Mouse (Mus musculus): Measurements from ENCODE around the gene Sult2b1. TPM values are rescaled to one million over a fixed set of nuclear protein-coding genes. Genes with fewer than 3 reads are reported as not detected.
A peak's percentile ranks its signal among the peaks of the same experiment; 100 is the strongest.

The Sult2b1 gene
- total and polyA plus RNA-seq, 3 experiments = 0.17 to 0.29 TPM; not detected in 1

DNA sequence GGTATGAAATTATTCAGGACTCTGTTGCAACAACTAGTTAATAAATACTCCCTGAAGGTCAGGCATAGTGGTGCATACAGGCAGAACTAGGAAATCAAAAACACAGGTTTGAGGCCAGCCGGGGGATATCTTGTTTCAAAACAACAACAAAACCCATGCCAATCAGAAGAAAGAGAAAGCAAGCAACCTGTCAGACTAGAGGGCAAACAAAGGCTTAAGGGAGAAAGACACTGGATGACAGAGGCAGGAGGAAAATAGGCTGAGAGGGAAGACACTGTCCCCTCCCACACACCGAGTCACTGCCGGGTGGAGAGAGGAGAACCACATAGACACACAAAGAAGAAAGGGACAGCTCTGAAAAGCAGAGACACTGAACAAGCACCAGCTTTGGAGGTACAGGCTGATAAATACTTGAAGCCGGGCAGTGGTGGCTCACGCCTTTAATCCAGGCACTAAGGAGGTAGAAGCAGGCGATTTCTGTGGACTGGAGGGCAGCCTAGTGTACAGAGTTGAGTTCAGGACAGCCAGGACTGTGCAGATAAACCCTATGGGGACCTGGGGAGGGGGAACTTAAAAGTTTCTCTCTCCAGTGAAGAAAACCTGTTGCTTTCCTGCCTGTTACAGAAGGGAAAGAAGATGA lies 70.5 kb downstream of the Sult2b1 start:
- Histone ChIP-seq H3K9me3 (replicated peaks; ENCODE audit: low read length) (no peaks in the 10 kb centered on the region), H3K79me2 (replicated peaks; ENCODE audit: control insufficient read depth, extremely low read depth, insufficient read depth, poor library complexity, severe bottlenecking) (peaks cover 37% of the 10 kb centered on the region), H3K9ac (ENCODE audit: insufficient read depth, low read depth) (no peak overlapping the region), H3K36me3 (replicated peaks in 1 of 2; ENCODE audit: control insufficient read depth in 1 of 2, insufficient read depth in 1 of 2, low read length in 1 of 2) (peaks cover 35 to 65% of the 10 kb centered on the region in 2 experiments), H3K27me3 (replicated peaks) (no peaks in the 10 kb centered on the region), H3K4me1 (ENCODE audit: control insufficient read depth in 1 of 2, insufficient read depth in 2 of 2) (peaks cover 0 to 31% of the 10 kb centered on the region in 2 experiments; a peak in 2 of 4 replicates), H3K4me3 (replicated peaks in 1 of 3; ENCODE audit: low read depth in 2 of 3, low read length in 2 of 3, poor library complexity in 1 of 3) (peak overlapping the region in 1 of 3 experiments; percentile 100), H3K4me2 (ENCODE audit: insufficient read depth, low read depth, poor library complexity, severe bottlenecking) (peak overlapping the region; percentile 76; the same call in 1 of the 2 replicates), H3K27ac (ENCODE audit: insufficient read depth, low read depth) (no peak overlapping the region)
- TF ChIP-seq MAZ (IDR thresholded peaks at IDR 0.05; ENCODE audit: low read depth, low read length) = no peak
- no peak for TF ChIP-seq RCOR1 (conservative IDR thresholded peaks at IDR 0.05; ENCODE audit: low read depth, low read length)
- no peak for TF ChIP-seq NRF1 (IDR thresholded peaks at IDR 0.05; ENCODE audit: low read depth, low read length)
- TF ChIP-seq ZNF384 (IDR thresholded peaks at IDR 0.05; ENCODE audit: low read depth, low read length) = no peak
- TF ChIP-seq USF1 (IDR thresholded peaks at IDR 0.05; ENCODE audit: low read depth, low read length) = no peak
- TF ChIP-seq GABPA (IDR thresholded peaks at IDR 0.05; ENCODE audit: insufficient replicate concordance, low read depth, low read length) = no peak
- no peak for TF ChIP-seq E2F4 (IDR thresholded peaks at IDR 0.05; ENCODE audit: insufficient replicate concordance, low read depth, low read length)
- no peak for TF ChIP-seq MYC (IDR thresholded peaks at IDR 0.05; ENCODE audit: low read depth, low read length)
- no peak for TF ChIP-seq MAX (IDR thresholded peaks at IDR 0.05; ENCODE audit: low read length)
- no peak for TF ChIP-seq CTCF (conservative IDR thresholded peaks at IDR 0.05 in 1 of 2, IDR thresholded peaks at IDR 0.05 in 1 of 2; ENCODE audit: low read depth in 2 of 2, low read length in 2 of 2)
- TF ChIP-seq KAT2A (IDR thresholded peaks at IDR 0.05; ENCODE audit: insufficient replicate concordance, low read length) = no peak
- TF ChIP-seq POLR2AphosphoS2 (IDR thresholded peaks at IDR 0.05; ENCODE audit: low read depth, low read length) = no peak
- no peak for TF ChIP-seq ZKSCAN1 (IDR thresholded peaks at IDR 0.05; ENCODE audit: borderline replicate concordance, low read depth, low read length)
- no peak for TF ChIP-seq TBP (conservative IDR thresholded peaks at IDR 0.05; ENCODE audit: low read depth, low read length)
- TF ChIP-seq EP300 (IDR thresholded peaks at IDR 0.05; ENCODE audit: low read length) = no peak
- in situ Hi-C loops (cut with MboI; ENCODE audit: low pct_ligation_motif_present, low pct_unique_long_range_greater_than_20kb, low sequenced_read_pairs) (no loop called here), dilution Hi-C loops (cut with MboI; ENCODE audit: extremely low pct_ligation_motif_present, extremely low pct_unique_long_range_greater_than_20kb, low sequenced_read_pairs) (no loop called here)
- no peak for DNase-seq (ENCODE audit: extremely low read depth)

DNA sequence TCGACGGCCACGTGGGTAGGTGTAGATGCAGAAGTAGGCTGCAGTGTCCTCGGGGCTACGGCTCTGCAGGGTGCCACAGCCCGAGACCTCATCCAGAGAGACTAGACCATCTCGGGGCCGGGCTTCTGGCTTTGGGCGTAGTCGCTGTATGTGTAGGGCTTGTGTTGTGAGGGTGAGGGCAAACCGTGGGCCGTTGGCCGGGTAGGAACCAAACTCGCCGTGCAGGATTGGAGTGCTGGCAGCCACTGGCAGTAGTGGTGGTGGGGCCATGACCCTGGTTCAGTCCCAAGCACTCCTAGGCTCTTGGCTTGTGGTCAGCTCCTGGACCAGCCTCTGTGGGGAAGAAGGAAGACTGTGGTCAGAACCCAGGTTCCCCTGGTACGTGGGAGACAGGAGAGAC lies 71.1 kb downstream of the Sult2b1 start:
- Histone ChIP-seq H3K9me3 (replicated peaks; ENCODE audit: low read length) (no peaks in the 10 kb centered on the region), H3K27me3 (replicated peaks) (no peaks in the 10 kb centered on the region), H3K27ac (ENCODE audit: insufficient read depth, low read depth) (no peak overlapping the region), H3K36me3 (replicated peaks in 1 of 2; ENCODE audit: control insufficient read depth in 1 of 2, insufficient read depth in 1 of 2, low read length in 1 of 2) (peaks cover 35 to 63% of the 10 kb centered on the region in 2 experiments), H3K4me3 (replicated peaks in 1 of 3; ENCODE audit: low read depth in 2 of 3, low read length in 2 of 3, poor library complexity in 1 of 3) (no peak overlapping the region), H3K9ac (ENCODE audit: insufficient read depth, low read depth) (no peak overlapping the region), H3K4me2 (ENCODE audit: insufficient read depth, low read depth, poor library complexity, severe bottlenecking) (no peak overlapping the region), H3K4me1 (ENCODE audit: control insufficient read depth in 1 of 2, insufficient read depth in 2 of 2) (peaks cover 0 to 37% of the 10 kb centered on the region in 2 experiments; a peak in 2 of 4 replicates), H3K79me2 (replicated peaks; ENCODE audit: control insufficient read depth, extremely low read depth, insufficient read depth, poor library complexity, severe bottlenecking) (peaks cover 31% of the 10 kb centered on the region)
- in situ Hi-C loops (cut with MboI; ENCODE audit: low pct_ligation_motif_present, low pct_unique_long_range_greater_than_20kb, low sequenced_read_pairs) = no loop called here
- DNase-seq (ENCODE audit: extremely low read depth) = no peak
- dilution Hi-C loops (cut with MboI; ENCODE audit: extremely low pct_ligation_motif_present, extremely low pct_unique_long_range_greater_than_20kb, low sequenced_read_pairs) = no loop called here
- TF ChIP-seq MXI1 (IDR thresholded peaks at IDR 0.05; ENCODE audit: low read depth, low read length) = no peak
- no peak for TF ChIP-seq HCFC1 (IDR thresholded peaks at IDR 0.05; ENCODE audit: low read depth, low read length)
- TF ChIP-seq MAX (IDR thresholded peaks at IDR 0.05; ENCODE audit: low read length) = no peak
- no peak for TF ChIP-seq MEF2A (IDR thresholded peaks at IDR 0.05; ENCODE audit: borderline replicate concordance, low read depth, low read length)
- no peak for TF ChIP-seq E2F4 (IDR thresholded peaks at IDR 0.05; ENCODE audit: insufficient replicate concordance, low read depth, low read length)
- no peak for TF ChIP-seq RAD21 (IDR thresholded peaks at IDR 0.05; ENCODE audit: low read depth, low read length)
- no peak for TF ChIP-seq CHD2 (IDR thresholded peaks at IDR 0.05; ENCODE audit: low read length)
- TF ChIP-seq ZMIZ1 (IDR thresholded peaks at IDR 0.05; ENCODE audit: low read depth, low read length) = no peak
- no peak for TF ChIP-seq ELF1 (IDR thresholded peaks at IDR 0.05; ENCODE audit: low read depth, low read length)
- no peak for TF ChIP-seq SMC3 (IDR thresholded peaks at IDR 0.05; ENCODE audit: low read depth, low read length)
- TF ChIP-seq KAT2A (IDR thresholded peaks at IDR 0.05; ENCODE audit: insufficient replicate concordance, low read length) = no peak
- no peak for TF ChIP-seq CTCF (conservative IDR thresholded peaks at IDR 0.05 in 1 of 2, IDR thresholded peaks at IDR 0.05 in 1 of 2; ENCODE audit: low read depth in 2 of 2, low read length in 2 of 2)
- no peak for TF ChIP-seq TCF12 (IDR thresholded peaks at IDR 0.05; ENCODE audit: low read depth, low read length)
- no peak for TF ChIP-seq USF2 (conservative IDR thresholded peaks at IDR 0.05; ENCODE audit: low read depth, low read length)
- no peak for TF ChIP-seq EP300 (IDR thresholded peaks at IDR 0.05; ENCODE audit: low read length)
- no peak for TF ChIP-seq GABPA (IDR thresholded peaks at IDR 0.05; ENCODE audit: insufficient replicate concordance, low read depth, low read length)
- TF ChIP-seq USF1 (IDR thresholded peaks at IDR 0.05; ENCODE audit: low read depth, low read length) = no peak
- no peak for TF ChIP-seq PAX5 (IDR thresholded peaks at IDR 0.05; ENCODE audit: low read length)
- TF ChIP-seq RCOR1 (conservative IDR thresholded peaks at IDR 0.05; ENCODE audit: low read depth, low read length) = no peak
- TF ChIP-seq POLR2A (IDR thresholded peaks at IDR 0.05; ENCODE audit: low read depth, low read length) = no peak

Data from CH12.LX (cell line).